Mouse (Mus musculus) heart, adult 18-20 months (tissue): ENCODE results near the gene Vmn1r202. TPM values are rescaled to one million over a fixed set of nuclear protein-coding genes. Genes with fewer than 3 reads are reported as not detected.
"Not testable (repeated sequence)": the region's sequence is repeated elsewhere in the genome, so short reads cannot be mapped to it uniquely, and the experiment has no call there.

Source experiments
- DNase-seq, 2 experiments: peaks; one replicate each; pipeline ENCODE4 v3.0.0; 2021 to 2022; ENCODE audit warnings: mixed read lengths in 1 of 2
- long read RNA-seq, 2 experiments: library from polyadenylated mRNA; stranded (forward); transcript quantifications; one replicate each; pipeline ENCODE4 v2.0.0; 2021
- total RNA-seq, 2 experiments: library from RNA; stranded (reverse); gene quantifications; 2 replicates each; pipeline ENCODE4 v1.2.3; 2021

The Vmn1r202 gene
- not detected for total RNA-seq
- long read RNA-seq, experiment 1 = 0 reads
- long read RNA-seq, experiment 2 = 0 reads

DNA sequence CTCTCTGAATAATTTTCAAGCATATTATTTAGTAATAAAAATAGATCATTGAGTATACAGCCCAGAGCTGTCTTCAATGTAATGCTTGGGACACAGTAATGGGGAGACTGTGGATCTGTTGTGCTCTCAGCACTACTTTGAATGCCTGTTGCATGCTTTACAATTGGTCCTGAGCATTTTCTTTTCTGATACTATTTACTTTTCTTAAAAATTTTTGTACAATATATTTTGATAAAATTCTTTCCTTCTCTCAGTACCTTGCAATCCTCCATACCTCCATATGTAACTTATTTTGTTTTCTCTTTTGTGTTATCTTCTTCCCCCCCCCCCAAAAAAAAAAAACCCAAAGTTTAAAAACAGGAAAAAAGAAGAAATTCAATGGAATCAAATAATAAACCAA lies at the start of gene Vmn1r202:
Gene Vmn1r202, minus strand, starts transcription at position 101 of the 400 bp plus-strand sequence.
- DNase-seq = no peak

GRCm38 (mm10) chr13:22552898-22553297 lies 47.7 kb upstream of the Vmn1r202 start, which contains the start of gene Vmn1r204:
Gene Vmn1r204, plus strand, starts transcription at chr13:22553198.
- not testable (repeated sequence) for DNase-seq

DNA sequence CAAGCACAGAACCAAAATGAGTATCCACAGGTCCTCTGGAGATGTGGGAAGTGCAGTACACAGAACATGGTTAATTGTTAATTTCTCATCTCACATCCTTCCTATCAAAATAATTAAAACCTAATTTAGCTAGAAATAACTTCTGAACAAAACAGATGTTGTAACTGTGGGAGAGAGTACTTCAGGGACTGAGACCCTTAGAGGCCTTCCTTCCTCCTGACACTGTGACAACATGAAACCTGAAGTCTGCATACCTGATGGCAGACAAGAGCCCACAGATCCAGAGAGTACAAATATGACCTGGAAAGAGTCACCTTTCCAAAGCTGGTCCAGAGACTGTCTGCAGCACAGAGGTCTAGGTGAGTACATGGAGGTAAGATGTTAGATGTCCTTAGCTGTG lies 12.6 kb upstream of the Vmn1r202 start, which contains the start of gene Vmn1r203:
Gene Vmn1r203, plus strand, starts transcription at position 301 of the 400 bp plus-strand sequence.
- DNase-seq = no peak

- no peak for DNase-seq
Measured at GRCm38 (mm10) chr13:22502431-22502830, 2.8 kb downstream of the Vmn1r202 start.

DNA sequence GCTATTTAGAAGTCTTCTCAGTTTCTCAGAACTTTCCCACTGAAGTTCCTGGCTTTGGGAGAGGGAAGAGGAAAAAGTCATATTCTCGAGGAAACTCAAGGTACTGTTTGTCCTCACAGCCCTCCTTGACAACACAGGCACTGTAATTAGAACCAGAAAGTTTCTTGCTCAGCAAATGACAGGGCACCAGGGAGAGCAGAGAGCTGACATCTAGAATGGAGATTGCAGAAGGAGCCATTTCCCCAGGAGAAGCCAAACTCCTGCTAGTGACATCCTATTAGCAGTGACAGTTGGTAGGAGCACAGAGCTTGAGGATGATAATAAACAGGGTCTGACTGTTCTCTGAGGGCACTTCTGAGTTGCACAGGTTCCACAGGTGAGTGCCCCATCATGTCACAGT lies 33.6 kb downstream of the Vmn1r202 start, which contains the start of gene Vmn1r201:
Gene Vmn1r201, plus strand, starts transcription at position 301 of the 400 bp plus-strand sequence.
- no peak for DNase-seq

DNA sequence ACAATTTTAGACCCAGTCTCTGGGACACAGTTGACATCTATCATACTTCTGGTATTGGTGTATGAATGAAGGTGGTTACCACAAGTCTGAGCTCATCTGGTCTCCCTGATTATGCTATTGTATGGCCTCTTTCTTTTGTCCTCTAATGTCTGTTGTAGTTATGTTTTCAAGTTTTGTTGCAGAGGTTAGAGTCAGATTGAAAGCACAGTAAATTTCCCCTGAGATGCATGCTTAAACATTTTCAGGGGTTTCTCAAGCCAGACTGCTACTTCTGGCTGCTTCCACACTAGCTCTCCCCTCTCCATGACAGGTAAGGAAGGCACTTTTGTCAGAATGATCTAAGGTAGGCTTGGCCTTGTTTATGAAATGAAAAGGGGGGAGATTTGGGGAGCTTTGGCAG lies 50.0 kb downstream of the Vmn1r202 start:
- DNase-seq = no peak

Other genes with a start within 250 kb of the Vmn1r202 start
- gene Vmn1r195, start 234.9 kb downstream of the Vmn1r202 start, total RNA-seq = not detected
- gene Vmn1r196, start 215.5 kb downstream of the Vmn1r202 start, total RNA-seq = not detected
- gene Vmn1r197, start 180.8 kb downstream of the Vmn1r202 start, total RNA-seq = not detected
- not detected for gene Vmn1r198, start 155.0 kb downstream of the Vmn1r202 start, total RNA-seq
- not detected for gene Vmn1r199, start 125.6 kb downstream of the Vmn1r202 start, total RNA-seq
- gene Vmn1r200, start 115.0 kb downstream of the Vmn1r202 start, total RNA-seq = not detected
- gene Vmn1r201, start 33.5 kb downstream of the Vmn1r202 start, total RNA-seq = not detected
- gene Vmn1r203, start 12.7 kb upstream of the Vmn1r202 start, total RNA-seq = not detected
- gene Vmn1r204, start 47.8 kb upstream of the Vmn1r202 start, total RNA-seq = not detected
- not detected for gene Vmn1r205, start 87.6 kb upstream of the Vmn1r202 start, total RNA-seq
- not detected for gene Vmn1r206, start 118.9 kb upstream of the Vmn1r202 start, total RNA-seq
- gene Vmn1r207-ps, start 224.2 kb upstream of the Vmn1r202 start, total RNA-seq = not detected